Mouse (Mus musculus) kidney, embryonic 14.5 days (tissue): Measurements from ENCODE around the gene Col26a1. TPM values are rescaled to one million over a fixed set of nuclear protein-coding genes. Genes with fewer than 3 reads are reported as not detected.
A peak's percentile ranks its signal among the peaks of the same experiment; 100 is the strongest.
"Not testable (repeated sequence)": the region's sequence is repeated elsewhere in the genome, so short reads cannot be mapped to it uniquely, and the experiment has no call there.

Experiments
- ATAC-seq: fragments of 200-750 bp; cut with Nextera tagmentation; 2 replicates; pipeline ENCODE4 v1.8.0; 2017; ENCODE audit warnings: moderate number of reproducible peaks, mild to moderate bottlenecking, moderate TSS enrichment, moderate library complexity; ENCODE audit not compliant: low FRiP score, low TSS enrichment
- H3K27ac ChIP-seq: fragments of 300-500 bp; sonication (generic); 2 replicates; pipeline ENCODE4 v1.5.1; 2014; ENCODE audit warnings: low read depth, mild to moderate bottlenecking, low read length, moderate library complexity, mixed read lengths
- H3K27me3 ChIP-seq: fragments of 300-500 bp; sonication (generic); 2 replicates; pipeline ENCODE4 v1.6.1; 2014; ENCODE audit warnings: mild to moderate bottlenecking, low read length; ENCODE audit not compliant: control insufficient read depth, insufficient read depth
- H3K36me3 ChIP-seq: fragments of 300-500 bp; sonication (generic); 2 replicates; pipeline ENCODE4 v1.6.1; 2014; ENCODE audit warnings: low read length, mixed read lengths; ENCODE audit not compliant: control insufficient read depth, insufficient read depth
- H3K4me1 ChIP-seq: fragments of 300-500 bp; sonication (generic); 2 replicates; pipeline ENCODE4 v1.6.1; 2014; ENCODE audit warnings: low read length, mixed read lengths; ENCODE audit not compliant: control insufficient read depth, insufficient read depth
- H3K4me2 ChIP-seq: fragments of 300-500 bp; sonication (generic); replicated peaks from 2 replicates; pipeline ENCODE4 v1.6.1; 2014; ENCODE audit warnings: low read depth, mild to moderate bottlenecking, low read length
- H3K4me3 ChIP-seq: fragments of 300-500 bp; sonication (generic); 2 replicates; pipeline ENCODE4 v1.5.1; 2014; ENCODE audit warnings: mild to moderate bottlenecking, low read length
- H3K9ac ChIP-seq: fragments of 300-500 bp; sonication (generic); 2 replicates; pipeline ENCODE4 v1.6.1; 2014; ENCODE audit warnings: low read depth, mild to moderate bottlenecking, low read length, moderate library complexity
- H3K9me3 ChIP-seq: fragments of 300-500 bp; sonication (generic); 2 replicates; pipeline ENCODE4 v1.6.1; 2016; ENCODE audit warnings: low read length; ENCODE audit not compliant: control insufficient read depth
- WGBS: fragments of 180-500 bp; shearing (Covaris S2); extraction: QIAGEN DNeasy Blood & Tissue Kit; methylation state at CpG from one replicate; pipeline ENCODE4 v1.1.7; 2014; 5-methylcytosine and 5-hydroxymethylcytosine counted together
- polyA plus RNA-seq: library from polyadenylated mRNA; unstranded; fragments of >200 nt; fragmentation: Nextera tagmentation; extraction: Ambion mirVana; gene quantifications from 2 replicates; pipeline ENCODE4 v1.2.1, GENCODE M21; 2014

Gene Col26a1
- polyA plus RNA-seq, 1 experiment from 2014 or later: 44.0 TPM

DNA sequence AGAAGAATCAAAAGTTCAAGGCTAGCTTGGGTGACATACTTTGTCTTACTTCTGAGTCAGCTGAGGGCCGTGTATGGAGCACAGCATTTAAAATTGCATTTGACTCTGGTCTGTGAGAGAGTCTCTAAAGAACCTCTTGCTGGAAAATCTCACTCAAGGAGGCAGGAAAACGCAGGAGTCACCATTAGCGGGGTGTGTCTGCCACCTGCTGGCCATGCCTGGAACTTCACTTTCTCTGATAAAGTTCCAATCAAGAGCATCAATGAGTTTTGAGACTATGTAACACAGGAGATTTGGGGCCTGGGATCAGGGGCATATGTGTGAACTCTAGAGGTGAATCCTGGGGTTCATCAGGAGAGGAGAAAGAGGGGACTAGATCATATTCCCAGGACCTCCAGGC lies 127.3 kb downstream of the Col26a1 start:
- H3K4me3 ChIP-seq: no peak overlapping the region
- H3K9me3 ChIP-seq: no peaks in the 10 kb centered on the region
- peaks cover 15% of the 10 kb centered on the region for H3K36me3 ChIP-seq
- 6% methylated on average over 3 of the region's 3 CpGs for WGBS
- no peak for ATAC-seq
- H3K4me1 ChIP-seq: 0 out of 2 replicates have a peak, but pooled peaks cover 4% of the 10 kb centered on the region
- no peak overlapping the region for H3K27ac ChIP-seq
- no peak overlapping the region for H3K4me2 ChIP-seq
- H3K27me3 ChIP-seq: no peaks in the 10 kb centered on the region
- no peak overlapping the region for H3K9ac ChIP-seq

DNA sequence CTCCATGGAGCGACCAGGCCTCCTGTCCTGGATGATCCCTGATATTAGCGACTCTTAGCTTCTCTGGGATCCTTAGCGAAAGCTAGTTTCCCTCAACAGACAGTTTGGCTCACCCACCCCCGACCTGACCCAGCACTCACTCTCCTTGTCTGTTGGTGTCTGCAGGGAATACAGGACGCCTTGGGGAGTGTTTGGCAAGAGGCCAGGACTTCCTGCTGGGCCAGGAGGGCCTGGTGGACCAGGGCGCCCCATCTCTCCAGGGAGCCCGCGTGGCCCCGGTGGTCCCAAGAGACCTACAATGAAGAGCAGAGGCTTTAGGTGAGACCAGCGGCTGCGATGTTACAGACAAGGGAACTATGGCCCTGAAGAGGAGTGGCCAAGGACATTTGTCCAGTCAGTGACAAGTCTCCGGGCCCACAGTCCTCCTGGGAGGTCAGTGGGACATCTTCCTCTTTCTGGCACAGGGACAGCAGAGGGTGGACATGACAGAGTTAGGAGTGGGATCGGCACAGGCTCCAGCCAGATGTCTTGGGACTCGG lies 128.9 kb downstream of the Col26a1 start:
- Histone ChIP-seq H3K4me3 (no peak overlapping the region), H3K4me2 (no peak overlapping the region), H3K9me3 (peaks cover 9% of the 10 kb centered on the region; the same call in 1 of the 2 replicates), H3K9ac (peak overlapping the region; percentile 18; the same call in 1 of the 2 replicates), H3K27ac (no peak overlapping the region), H3K36me3 (peaks cover 29% of the 10 kb centered on the region), H3K4me1 (0 out of 2 replicates have a peak, but pooled peaks cover 4% of the 10 kb centered on the region), H3K27me3 (no peaks in the 10 kb centered on the region)
- 66% methylated on average over 14 of the region's 14 CpGs for WGBS
- peak; percentile 19; the same call in 1 of the 2 replicates for ATAC-seq

DNA sequence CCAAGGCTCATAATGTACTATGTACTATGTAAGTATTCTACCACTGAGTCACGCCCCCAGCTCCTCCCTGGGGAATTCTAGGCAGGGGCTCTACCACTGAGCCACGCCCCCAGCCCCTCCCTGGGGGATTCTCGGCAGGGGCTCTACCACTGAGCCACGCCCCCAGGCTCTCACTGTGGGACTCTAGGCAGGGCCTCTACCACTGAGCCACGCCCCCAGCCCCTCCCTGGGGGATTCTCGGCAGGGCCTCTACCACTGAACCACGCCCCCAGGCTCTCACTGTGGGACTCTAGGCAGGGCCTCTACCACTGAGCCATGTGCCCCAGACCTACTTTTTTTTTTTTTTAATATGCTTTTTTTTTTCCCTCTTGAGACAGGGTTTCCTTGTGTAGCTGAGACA lies 129.8 kb downstream of the Col26a1 start:
- not testable (repeated sequence) for H3K9ac ChIP-seq, H3K4me1 ChIP-seq, H3K4me2 ChIP-seq, H3K27ac ChIP-seq, ATAC-seq, H3K4me3 ChIP-seq, H3K27me3 ChIP-seq
- Histone ChIP-seq H3K36me3 (peaks cover 39% of the 10 kb centered on the region), H3K9me3 (peaks cover 19% of the 10 kb centered on the region)
- 69% methylated on average over 7 of the region's 7 CpGs for WGBS

GRCm38 (mm10) chr5:136752104-136752503 lies 130.9 kb downstream of the Col26a1 start:
- ATAC-seq: no peak
- peaks cover 49% of the 10 kb centered on the region for H3K36me3 ChIP-seq
- WGBS: 98% methylated on average over 19 of the region's 19 CpGs

GRCm38 (mm10) chr5:136746596-136746995 lies 136.4 kb downstream of the Col26a1 start:
- no peak for ATAC-seq
- Histone ChIP-seq H3K4me2 (no peak overlapping the region), H3K4me3 (no peak overlapping the region), H3K9me3 (peaks cover 29% of the 10 kb centered on the region), H3K36me3 (peaks cover 52% of the 10 kb centered on the region), H3K4me1 (no peaks in the 10 kb centered on the region), H3K27ac (no peak overlapping the region), H3K27me3 (no peaks in the 10 kb centered on the region), H3K9ac (no peak overlapping the region)
- WGBS: 82% methylated on average over 9 of the region's 9 CpGs

More at GRCm38 (mm10) chr5:136752104-136752503, 130.9 kb downstream of the Col26a1 start:
- no peak overlapping the region for H3K4me2 ChIP-seq
- H3K4me3 ChIP-seq: no peak overlapping the region
- H3K4me1 ChIP-seq: 0 out of 2 replicates have a peak, but pooled peaks cover 4% of the 10 kb centered on the region
- H3K27me3 ChIP-seq: no peaks in the 10 kb centered on the region
- no peak overlapping the region for H3K9ac ChIP-seq
- peaks cover 29% of the 10 kb centered on the region for H3K9me3 ChIP-seq
- no peak overlapping the region for H3K27ac ChIP-seq

DNA sequence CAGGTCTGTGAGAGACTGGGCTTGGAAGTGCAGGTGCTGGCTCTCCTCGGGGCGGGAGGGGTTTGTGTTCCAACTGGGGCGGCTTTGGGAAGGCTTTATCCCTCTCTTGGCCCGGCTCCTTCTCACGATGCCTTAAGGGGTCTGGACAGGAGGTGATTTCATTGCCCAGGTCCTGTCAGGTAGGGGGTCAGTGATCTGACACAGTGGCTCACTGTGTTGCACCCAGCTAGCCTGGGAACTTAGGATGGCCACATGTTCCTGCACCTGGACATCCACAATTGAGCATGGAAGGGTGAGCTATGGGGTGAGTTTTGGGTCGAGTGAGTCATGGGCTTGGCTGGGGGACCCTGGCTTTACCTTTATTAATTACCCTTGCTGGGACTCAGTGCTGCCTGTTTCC lies 144.1 kb downstream of the Col26a1 start:
- Histone ChIP-seq H3K36me3 (no peaks in the 10 kb centered on the region; the same call in 1 of the 2 replicates), H3K27me3 (no peaks in the 10 kb centered on the region), H3K4me1 (no peaks in the 10 kb centered on the region), H3K9me3 (no peaks in the 10 kb centered on the region), H3K9ac (no peak overlapping the region), H3K27ac (no peak overlapping the region), H3K4me3 (no peak overlapping the region), H3K4me2 (no peak overlapping the region)
- WGBS: 67% methylated on average over 6 of the region's 6 CpGs
- ATAC-seq: no peak

GRCm38 (mm10) chr5:136726271-136726670 lies 156.7 kb downstream of the Col26a1 start:
- not testable (repeated sequence) for ATAC-seq, H3K9ac ChIP-seq, H3K4me2 ChIP-seq, H3K27ac ChIP-seq, H3K36me3 ChIP-seq, H3K9me3 ChIP-seq, H3K27me3 ChIP-seq, H3K4me3 ChIP-seq, H3K4me1 ChIP-seq
- 86% methylated on average over 4 of the region's 5 CpGs for WGBS

DNA sequence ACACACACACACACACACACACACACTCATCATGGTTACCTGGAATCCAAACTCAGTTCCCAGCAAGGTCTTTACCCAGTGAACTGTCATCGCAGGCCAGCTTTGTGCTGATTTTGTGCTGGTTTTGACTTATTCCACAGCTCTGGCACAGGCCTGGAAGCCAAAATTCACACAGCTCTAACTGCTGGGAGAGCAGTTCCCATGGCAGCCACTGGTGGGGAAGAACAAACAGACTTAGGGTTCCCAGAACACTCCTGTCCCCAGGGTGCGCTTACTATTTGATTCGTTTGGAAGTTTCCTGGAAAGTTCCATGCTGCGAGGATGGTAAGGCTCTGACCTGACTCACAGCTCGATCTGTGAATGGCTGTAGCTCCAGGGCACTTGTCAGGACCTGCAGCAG lies 161.4 kb downstream of the Col26a1 start:
- no peak overlapping the region for H3K9ac ChIP-seq
- no peak for ATAC-seq

DNA sequence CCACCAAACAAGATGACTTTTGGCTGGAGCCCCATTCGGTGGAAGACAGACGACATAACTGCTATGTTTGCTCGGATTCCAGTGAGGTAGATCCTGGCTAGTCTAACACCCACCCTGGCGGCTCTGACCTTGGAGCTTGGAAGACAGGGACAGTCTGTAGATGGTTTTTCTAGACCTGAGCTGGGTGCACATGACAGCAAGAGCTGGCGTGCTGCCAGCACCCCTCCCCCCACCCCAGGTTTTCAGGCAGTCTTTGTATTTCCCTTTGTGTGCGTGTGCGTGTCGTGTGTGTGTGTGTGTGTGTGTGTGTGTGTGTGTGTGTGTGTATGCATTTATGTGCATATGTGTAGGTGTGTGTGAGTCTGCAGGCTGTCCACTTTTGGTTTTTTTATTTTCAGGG lies 164.4 kb downstream of the Col26a1 start:
- Histone ChIP-seq H3K4me3 (no peak overlapping the region), H3K4me2 (no peak overlapping the region), H3K36me3 (no peaks in the 10 kb centered on the region), H3K4me1 (peaks cover 12% of the 10 kb centered on the region), H3K9ac (no peak overlapping the region), H3K9me3 (no peaks in the 10 kb centered on the region), H3K27ac (no peak overlapping the region), H3K27me3 (no peaks in the 10 kb centered on the region)
- no peak for ATAC-seq
- 43% methylated on average over 8 of the region's 8 CpGs for WGBS

More for the DNA sequence above, 161.4 kb downstream of the Col26a1 start:
- Histone ChIP-seq H3K27me3 (no peaks in the 10 kb centered on the region), H3K9me3 (no peaks in the 10 kb centered on the region), H3K36me3 (no peaks in the 10 kb centered on the region), H3K4me3 (no peak overlapping the region), H3K27ac (no peak overlapping the region), H3K4me2 (no peak overlapping the region), H3K4me1 (peaks cover 12% of the 10 kb centered on the region)
- WGBS: 79% methylated on average over 5 of the region's 5 CpGs
